In the genomic region with DNA sequence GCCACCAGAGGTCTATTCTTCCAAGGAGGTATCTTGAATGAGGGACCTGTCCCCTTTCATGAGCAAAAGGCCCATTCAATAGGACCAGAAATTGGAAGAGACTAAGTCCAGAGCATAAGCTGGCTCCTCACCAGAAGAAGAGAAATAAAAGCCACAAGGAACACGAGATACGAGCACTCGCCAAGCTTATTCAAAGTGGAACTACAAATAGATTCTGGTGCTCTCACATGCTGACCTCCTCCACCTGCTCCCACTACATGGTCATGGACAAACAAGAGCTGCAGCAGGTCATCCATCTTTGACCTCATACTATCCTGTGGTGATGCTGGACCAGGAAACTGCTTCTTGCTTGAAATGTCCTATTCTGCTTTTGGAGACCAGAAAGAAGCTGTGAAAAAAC, we compare ENCODE assay signal across 21 mouse cellular contexts.
"Had no signal": no experiment of that assay in that cellular context is flagged by ENCODE, and none has a peak within 500 bp of the region (broad histone marks: within the 10 kb centered on the region; RNA-seq: fewer than 3 reads in every experiment).

No protein-coding gene starts in this region.

- H3K4me2 ChIP-seq: kidney, embryonic 15.5 days; limb, embryonic 13.5 days; liver, embryonic 12.5 days; liver, embryonic 15.5 days; lung, embryonic 15.5 days; neural tube, embryonic 13.5 days; stomach, embryonic 15.5 days had no signal

- DNase-seq: kidney, adult 11 months; kidney, postnatal 36 days; layer of hippocampus, adult 9-11 months; liver; lung, adult 18-20 months; lung, postnatal 10 days; lung, postnatal 36 days; right cerebral cortex, postnatal 25 days; spleen, adult 18-20 months; thymus, postnatal 25 days had no signal

- H3K4me3 ChIP-seq: kidney, embryonic 15.5 days; limb, embryonic 10.5 days; limb, embryonic 13.5 days; liver, embryonic 12.5 days; liver, embryonic 15.5 days; lung, embryonic 15.5 days; megakaryocyte, embryonic 14.5 days; midbrain, embryonic 10.5 days; myocyte; neural tube, embryonic 13.5 days; stomach, embryonic 15.5 days had no signal

- H3K36me3 ChIP-seq: kidney, embryonic 15.5 days; limb, embryonic 10.5 days; limb, embryonic 13.5 days; liver, embryonic 12.5 days; liver, embryonic 15.5 days; lung, embryonic 15.5 days; midbrain, embryonic 10.5 days; neural tube, embryonic 13.5 days; stomach, embryonic 15.5 days had no signal

- H3K9me3 ChIP-seq: kidney, embryonic 15.5 days; limb, embryonic 10.5 days; limb, embryonic 13.5 days; liver, embryonic 12.5 days; liver, embryonic 15.5 days; lung, embryonic 15.5 days; megakaryocyte, embryonic 14.5 days; midbrain, embryonic 10.5 days; neural tube, embryonic 13.5 days; stomach, embryonic 15.5 days had no signal

- H3K9ac ChIP-seq: kidney, embryonic 15.5 days; limb, embryonic 13.5 days; liver, embryonic 12.5 days; liver, embryonic 15.5 days; lung, embryonic 15.5 days; neural tube, embryonic 13.5 days; stomach, embryonic 15.5 days had no signal

- H3K27ac ChIP-seq: kidney, embryonic 15.5 days; limb, embryonic 10.5 days; limb, embryonic 13.5 days; liver, embryonic 12.5 days; liver, embryonic 15.5 days; lung, embryonic 15.5 days; midbrain, embryonic 10.5 days; neural tube, embryonic 13.5 days; stomach, embryonic 15.5 days had no signal

- H3K4me1 ChIP-seq: liver, embryonic 12.5 days; liver, embryonic 15.5 days; megakaryocyte, embryonic 14.5 days; midbrain, embryonic 10.5 days had no signal

- H3K27me3 ChIP-seq: kidney, embryonic 15.5 days; limb, embryonic 13.5 days; liver, embryonic 12.5 days; liver, embryonic 15.5 days; lung, embryonic 15.5 days; neural tube, embryonic 13.5 days; stomach, embryonic 15.5 days had no signal

- ATAC-seq: liver, embryonic 12.5 days had no signal
